Mouse (Mus musculus) ES-E14 (cell line): ENCODE results near the gene Gm20489.

Experiments used
- CHD2 ChIP-seq: IDR thresholded peaks from 2 replicates; pipeline ENCODE4 v1.6.1; 2014; ENCODE audit warnings: mild to moderate bottlenecking, low read depth, low read length, inconsistent platforms
- MAFK ChIP-seq: IDR thresholded peaks from 2 replicates; pipeline ENCODE4 v1.6.1; 2014; ENCODE audit warnings: mild to moderate bottlenecking, low read depth, low read length, inconsistent platforms; ENCODE audit not compliant: insufficient read depth
- ZC3H11A ChIP-seq: IDR thresholded peaks from 2 replicates; pipeline ENCODE4 v1.6.1; 2012; ENCODE audit warnings: low read depth, mild to moderate bottlenecking, inconsistent platforms, low read length, borderline replicate concordance
- ZNF384 ChIP-seq: IDR thresholded peaks from 2 replicates; pipeline ENCODE4 v1.6.1; 2012; ENCODE audit warnings: low read depth, low read length, inconsistent platforms

DNA sequence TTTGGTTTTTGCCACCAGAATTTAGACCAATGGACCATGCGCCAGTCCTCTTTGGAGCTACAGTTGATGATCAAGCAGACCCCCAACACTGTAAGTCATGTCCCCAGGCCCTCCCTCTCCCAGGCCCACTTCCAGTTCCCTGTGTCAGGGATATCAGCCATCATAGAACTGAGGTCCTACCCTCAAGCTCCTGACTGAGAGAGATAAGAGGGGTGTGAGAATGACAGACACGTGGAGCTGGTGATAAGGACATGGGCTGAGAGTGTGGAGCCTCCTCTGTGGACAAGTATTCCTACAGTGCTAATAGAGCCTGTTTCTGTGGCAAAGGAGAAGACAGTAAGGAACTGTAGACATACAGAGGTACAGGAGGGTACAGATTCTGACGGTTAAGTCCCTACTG is 18.7 kb upstream of the Gm20489 start:
- TF ChIP-seq MAFK: no peak
- TF ChIP-seq ZNF384: no peak
- no peak for TF ChIP-seq ZC3H11A
- no peak for TF ChIP-seq CHD2
